Mouse (Mus musculus): ENCODE results near the gene Gigyf1. TPM values are rescaled to one million over a fixed set of nuclear protein-coding genes. Genes with fewer than 3 reads are reported as not detected.

The Gigyf1 gene
- 1.5 TPM for polyA plus RNA-seq (2014; fragmentation: Illumina TruSeq; extraction: RNeasy Lipid Tissue Mini Kit (QIAGEN cat#74804); ENCODE audit: low read depth, low replicate concordance)

GRCm38 (mm10) chr5:137518436-137518835 is at the start of gene Gigyf1:
Gigyf1 (plus strand) TSS chr5:137518548.

GRCm38 (mm10) chr5:137476964-137477363 is 41.4 kb upstream of the Gigyf1 start, which contains the start of gene Zan:
Zan (minus strand) TSS chr5:137477064.

GRCm38 (mm10) chr5:137501709-137502666 is 16.4 kb upstream of the Gigyf1 start, which contains the start of gene Pop7:
Pop7 (minus strand) TSS chr5:137502518.

DNA sequence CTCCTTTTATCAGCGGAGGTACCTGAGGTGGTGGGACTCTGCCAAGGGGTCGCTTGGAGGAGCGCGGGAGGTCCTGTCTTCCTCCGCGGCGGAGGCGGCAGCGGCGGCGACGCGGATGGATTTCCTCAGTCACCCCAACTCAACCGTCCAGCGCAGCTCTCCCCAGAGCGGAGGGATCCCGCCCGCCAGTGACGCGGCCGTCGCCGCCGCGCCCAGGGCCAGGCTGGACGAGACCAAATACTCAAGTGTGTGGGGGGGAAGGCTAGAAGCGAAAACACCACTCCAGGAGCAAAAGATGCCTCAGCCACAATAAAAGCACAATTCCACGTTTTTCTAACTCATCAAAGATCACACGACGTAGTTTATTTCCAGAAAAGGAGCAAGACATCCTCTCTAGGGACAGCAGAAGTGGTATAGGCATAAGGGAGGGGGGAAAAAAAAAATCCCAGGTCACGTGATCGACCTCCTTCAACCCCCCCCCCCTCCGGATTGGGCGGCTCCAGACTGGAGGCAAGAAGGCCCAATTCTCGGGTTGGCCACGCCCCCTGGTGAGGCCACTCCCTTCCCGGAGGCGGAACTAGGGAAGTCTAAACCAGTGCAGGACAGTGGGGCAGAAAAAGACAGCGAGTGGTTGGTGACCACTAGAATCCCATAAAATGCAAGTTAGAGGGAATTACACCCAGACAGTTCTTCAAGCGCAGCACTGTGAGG is 14.9 kb downstream of the Gigyf1 start, which contains the start of the genes Epo and Gnb2:
TSS of gene Epo (minus strand) at position 126 of the 711 bp plus-strand sequence.
TSS of gene Gnb2 (minus strand) at position 394 of the 711 bp plus-strand sequence.

DNA sequence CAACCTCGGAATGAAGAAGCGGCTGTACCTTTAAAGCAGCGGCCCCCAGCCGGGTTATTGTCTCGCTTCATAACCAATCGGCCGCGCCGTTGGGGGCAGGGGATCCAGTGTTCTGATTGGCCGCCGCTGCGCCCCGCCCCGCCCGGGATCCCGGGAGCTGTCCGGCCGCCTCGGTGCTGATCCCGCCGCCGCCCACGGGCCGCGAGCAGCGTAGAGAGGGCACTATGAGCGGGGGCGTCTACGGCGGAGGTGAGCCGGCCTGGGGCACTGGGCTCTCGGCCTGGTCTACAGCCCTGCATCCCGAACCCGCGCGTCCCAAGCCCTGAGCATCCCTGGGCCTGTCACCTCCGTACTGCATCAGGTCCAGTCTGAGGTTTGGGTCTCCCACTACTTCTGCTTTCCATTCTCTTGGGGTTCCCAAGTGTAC is 35.1 kb downstream of the Gigyf1 start, which contains the start of gene Actl6b:
TSS of gene Actl6b (plus strand) at position 107 of the 427 bp plus-strand sequence.

GRCm38 (mm10) chr5:137569665-137570064 is 51.3 kb downstream of the Gigyf1 start, which contains the start of gene Tfr2:
Tfr2 (plus strand) TSS chr5:137569840.

Other genes starting within 250 kb of the Gigyf1 start
- gene Ache, start 231.0 kb upstream of the Gigyf1 start, polyA plus RNA-seq (2014; fragmentation: Illumina TruSeq; extraction: RNeasy Lipid Tissue Mini Kit (QIAGEN cat#74804); ENCODE audit: low read depth, low replicate concordance) = 0.44 TPM
- gene Ufsp1, start 223.9 kb upstream of the Gigyf1 start, polyA plus RNA-seq (2014; fragmentation: Illumina TruSeq; extraction: RNeasy Lipid Tissue Mini Kit (QIAGEN cat#74804); ENCODE audit: low read depth, low replicate concordance) = 2.3 TPM
- 11.8 TPM for gene Srrt, start 210.9 kb upstream of the Gigyf1 start, polyA plus RNA-seq (2014; fragmentation: Illumina TruSeq; extraction: RNeasy Lipid Tissue Mini Kit (QIAGEN cat#74804); ENCODE audit: low read depth, low replicate concordance)
- 0.20 TPM for gene Trip6, start 204.1 kb upstream of the Gigyf1 start, polyA plus RNA-seq (2014; fragmentation: Illumina TruSeq; extraction: RNeasy Lipid Tissue Mini Kit (QIAGEN cat#74804); ENCODE audit: low read depth, low replicate concordance)
- 0.73 TPM for gene Slc12a9, start 185.0 kb upstream of the Gigyf1 start, polyA plus RNA-seq (2014; fragmentation: Illumina TruSeq; extraction: RNeasy Lipid Tissue Mini Kit (QIAGEN cat#74804); ENCODE audit: low read depth, low replicate concordance)
- gene Ephb4, start 168.4 kb upstream of the Gigyf1 start, polyA plus RNA-seq (2014; fragmentation: Illumina TruSeq; extraction: RNeasy Lipid Tissue Mini Kit (QIAGEN cat#74804); ENCODE audit: low read depth, low replicate concordance) = 6.5 TPM
- gene Zan, start 41.5 kb upstream of the Gigyf1 start, polyA plus RNA-seq (2014; fragmentation: Illumina TruSeq; extraction: RNeasy Lipid Tissue Mini Kit (QIAGEN cat#74804); ENCODE audit: low read depth, low replicate concordance) = not detected
- not detected for gene Pop7, start 16.0 kb upstream of the Gigyf1 start, polyA plus RNA-seq (2014; fragmentation: Illumina TruSeq; extraction: RNeasy Lipid Tissue Mini Kit (QIAGEN cat#74804); ENCODE audit: low read depth, low replicate concordance)
- gene Epo, start 14.7 kb downstream of the Gigyf1 start, polyA plus RNA-seq (2014; fragmentation: Illumina TruSeq; extraction: RNeasy Lipid Tissue Mini Kit (QIAGEN cat#74804); ENCODE audit: low read depth, low replicate concordance) = not detected
- gene Gnb2, start 15.0 kb downstream of the Gigyf1 start, polyA plus RNA-seq (2014; fragmentation: Illumina TruSeq; extraction: RNeasy Lipid Tissue Mini Kit (QIAGEN cat#74804); ENCODE audit: low read depth, low replicate concordance) = 1.4 TPM
- gene Actl6b, start 35.0 kb downstream of the Gigyf1 start, polyA plus RNA-seq (2014; fragmentation: Illumina TruSeq; extraction: RNeasy Lipid Tissue Mini Kit (QIAGEN cat#74804); ENCODE audit: low read depth, low replicate concordance) = not detected
- gene Tfr2, start 51.3 kb downstream of the Gigyf1 start, polyA plus RNA-seq (2014; fragmentation: Illumina TruSeq; extraction: RNeasy Lipid Tissue Mini Kit (QIAGEN cat#74804); ENCODE audit: low read depth, low replicate concordance) = not detected
- gene Mospd3, start 82.5 kb downstream of the Gigyf1 start, polyA plus RNA-seq (2014; fragmentation: Illumina TruSeq; extraction: RNeasy Lipid Tissue Mini Kit (QIAGEN cat#74804); ENCODE audit: low read depth, low replicate concordance) = not detected
- 7.1 TPM for gene Pcolce, start 95.2 kb downstream of the Gigyf1 start, polyA plus RNA-seq (2014; fragmentation: Illumina TruSeq; extraction: RNeasy Lipid Tissue Mini Kit (QIAGEN cat#74804); ENCODE audit: low read depth, low replicate concordance)
- not detected for gene Fbxo24, start 110.5 kb downstream of the Gigyf1 start, polyA plus RNA-seq (2014; fragmentation: Illumina TruSeq; extraction: RNeasy Lipid Tissue Mini Kit (QIAGEN cat#74804); ENCODE audit: low read depth, low replicate concordance)
- 0.85 TPM for gene Lrch4, start 110.6 kb downstream of the Gigyf1 start, polyA plus RNA-seq (2014; fragmentation: Illumina TruSeq; extraction: RNeasy Lipid Tissue Mini Kit (QIAGEN cat#74804); ENCODE audit: low read depth, low replicate concordance)
- not detected for gene Gm20605, start 110.6 kb downstream of the Gigyf1 start, polyA plus RNA-seq (2014; fragmentation: Illumina TruSeq; extraction: RNeasy Lipid Tissue Mini Kit (QIAGEN cat#74804); ENCODE audit: low read depth, low replicate concordance)
- gene Sap25, start 122.8 kb downstream of the Gigyf1 start, polyA plus RNA-seq (2014; fragmentation: Illumina TruSeq; extraction: RNeasy Lipid Tissue Mini Kit (QIAGEN cat#74804); ENCODE audit: low read depth, low replicate concordance) = not detected
- gene Irs3, start 127.2 kb downstream of the Gigyf1 start, polyA plus RNA-seq (2014; fragmentation: Illumina TruSeq; extraction: RNeasy Lipid Tissue Mini Kit (QIAGEN cat#74804); ENCODE audit: low read depth, low replicate concordance) = not detected
- 11.3 TPM for gene Agfg2, start 166.2 kb downstream of the Gigyf1 start, polyA plus RNA-seq (2014; fragmentation: Illumina TruSeq; extraction: RNeasy Lipid Tissue Mini Kit (QIAGEN cat#74804); ENCODE audit: low read depth, low replicate concordance)
- 0.16 TPM for gene Nyap1, start 223.1 kb downstream of the Gigyf1 start, polyA plus RNA-seq (2014; fragmentation: Illumina TruSeq; extraction: RNeasy Lipid Tissue Mini Kit (QIAGEN cat#74804); ENCODE audit: low read depth, low replicate concordance)
- gene Tsc22d4, start 227.2 kb downstream of the Gigyf1 start, polyA plus RNA-seq (2014; fragmentation: Illumina TruSeq; extraction: RNeasy Lipid Tissue Mini Kit (QIAGEN cat#74804); ENCODE audit: low read depth, low replicate concordance) = 0.36 TPM